Mouse (Mus musculus) C2C12 (cell line): ENCODE results near the gene Cep131.

Source experiments
- CEBPB ChIP-seq: IDR thresholded peaks from one replicate; pipeline ENCODE4 v1.6.1; 2011; ENCODE audit warnings: low read depth, mild to moderate bottlenecking, control low read depth, moderate library complexity
- CTCF ChIP-seq: IDR thresholded peaks from one replicate; pipeline ENCODE4 v1.5.1; 2011; ENCODE audit not compliant: control insufficient read depth, insufficient read depth, insufficient read length
- FOSL1 ChIP-seq: IDR thresholded peaks from one replicate; pipeline ENCODE4 v1.8.0; 2011; ENCODE audit warnings: mild to moderate bottlenecking, low read length; ENCODE audit not compliant: poor library complexity, insufficient read depth, severe bottlenecking
- MAX ChIP-seq: IDR thresholded peaks from one replicate; pipeline ENCODE4 v1.6.1; 2011; ENCODE audit warnings: mild to moderate bottlenecking, control low read depth
- MYOG ChIP-seq: IDR thresholded peaks from one replicate; pipeline ENCODE4 v1.6.1; 2011; ENCODE audit not compliant: control insufficient read depth, insufficient read length; ENCODE audit errors: extremely low read depth
- USF1 ChIP-seq: IDR thresholded peaks from one replicate; pipeline ENCODE4 v1.6.1; 2011; ENCODE audit warnings: low read depth, mild to moderate bottlenecking, control low read depth, moderate library complexity

- no peak for TF ChIP-seq CTCF
- no peak for TF ChIP-seq MAX
- no peak for TF ChIP-seq USF1
- TF ChIP-seq MYOG, result no peak
- TF ChIP-seq CEBPB, result no peak
- no peak for TF ChIP-seq FOSL1
These were observed 35.5 kb upstream of the Cep131 start for GRCm38 (mm10) chr11:120122126-120122525.
